ENCODE assay signal across 8 mouse cellular contexts in the genomic region with DNA sequence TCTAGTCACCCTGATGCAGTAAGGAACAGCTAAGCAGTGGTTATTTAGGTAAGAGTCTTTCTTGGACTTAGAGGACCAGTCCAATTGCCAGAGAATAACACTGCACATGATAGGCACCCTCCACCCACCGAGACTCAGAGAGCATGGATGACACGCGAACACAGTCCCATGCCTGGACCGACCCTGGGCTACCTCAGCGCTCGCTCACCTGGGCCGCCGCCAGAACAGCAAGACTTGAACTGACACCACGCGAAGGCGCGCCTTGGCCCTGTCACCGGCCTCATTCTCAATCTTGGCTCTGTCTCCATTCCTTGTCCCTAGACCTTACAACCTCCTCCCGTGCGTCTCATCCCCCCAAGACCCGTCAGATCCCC. TPM values are rescaled to one million over a fixed set of nuclear protein-coding genes. Genes with fewer than 3 reads are reported as not detected.
DNase-seq lines count a peak whose midpoint lies in the region; ATAC-seq and TF ChIP-seq lines count a peak whose summit lies in the region.

No protein-coding gene starts in this region.

- no peaks in the 10 kb centered on the region for H3K27me3 ChIP-seq in hindbrain, postnatal 0 days (ENCODE audit: insufficient read depth, low read length)

- no peak for ATAC-seq in hindbrain, postnatal 0 days

- WGBS in hindbrain, postnatal 0 days = under 1% methylated on average over 16 of the region's 16 CpGs

- DNase-seq in layer of hippocampus, adult 2 months (ENCODE audit: low spot score in 2 of 2) = no peak
- no peak for DNase-seq in layer of hippocampus, postnatal 36 days
- peak; percentile 79 for DNase-seq in cerebellum, adult 9-10 months
- DNase-seq in gastrocnemius, adult 2 months = peak; percentile 81
- DNase-seq in hindbrain, postnatal 0 days (ENCODE audit: low spot score) = peak; percentile 63
- DNase-seq in liver = peak; percentile 64
- DNase-seq in natural killer cell, adult 2 months (ENCODE audit: low spot score in 2 of 2) = peak; percentile 12 to 30
- DNase-seq in thymus, postnatal 14 days = peak; percentile 30

- TF ChIP-seq CTCF in layer of hippocampus, adult 2 months (conservative IDR thresholded peaks at IDR 0.05) = no peak
- no peak for TF ChIP-seq CTCF in gastrocnemius, adult 2 months (IDR thresholded peaks at IDR 0.05)
- TF ChIP-seq CTCF in hindbrain, postnatal 0 days (IDR thresholded peaks at IDR 0.05; ENCODE audit: low read depth) = no peak

- H3K36me3 ChIP-seq in hindbrain, postnatal 0 days (ENCODE audit: insufficient read depth, low read length) = no peaks in the 10 kb centered on the region

- intact Hi-C loops in gastrocnemius, adult 2 months (cut with DNase I) = loop anchor here (5.0 kb wide), 1 partner anchor 35 kb away; no protein-coding TSS in a partner anchor

- no peaks in the 10 kb centered on the region for H3K9me3 ChIP-seq in hindbrain, postnatal 0 days (ENCODE audit: low read length)

- peak overlapping the region; percentile 73 for H3K4me2 ChIP-seq in hindbrain, postnatal 0 days (ENCODE audit: low read depth, low read length)

- H3K27ac ChIP-seq in layer of hippocampus, adult 2 months = peak overlapping the region; percentile 91
- peak overlapping the region; percentile 91 for H3K27ac ChIP-seq in gastrocnemius, adult 2 months
- H3K27ac ChIP-seq in hindbrain, postnatal 0 days = peak overlapping the region; percentile 97

- H3K4me1 ChIP-seq in hindbrain, postnatal 0 days (ENCODE audit: insufficient read depth, low read length) = peaks cover 18% of the 10 kb centered on the region

- H3K4me3 ChIP-seq in layer of hippocampus, adult 2 months = peak overlapping the region; percentile 76
- H3K4me3 ChIP-seq in gastrocnemius, adult 2 months = peak overlapping the region; percentile 94
- peak overlapping the region; percentile 94 for H3K4me3 ChIP-seq in hindbrain, postnatal 0 days (ENCODE audit: low read length)

- peak overlapping the region; percentile 94 for H3K9ac ChIP-seq in hindbrain, postnatal 0 days (replicated peaks; ENCODE audit: low read length)

RNA-seq across cellular contexts. Expression of gene Camsap1, which starts 1.0 kb away (rescaled TPM):
- total RNA-seq in layer of hippocampus, adult 2 months (2021) = 100 to 1,000 TPM; 142 to 148 TPM
- total RNA-seq in layer of hippocampus, postnatal 36 days (2021) = 100 to 1,000 TPM; 123 to 135 TPM
- total RNA-seq in gastrocnemius, adult 2 months (2021) = 10 to 100 TPM; 43.7 to 55.7 TPM
- total RNA-seq in hindbrain, postnatal 0 days (2014; rRNA removed) = 98.7 and 106 TPM in 2 replicates
- 44.1 and 56.8 TPM in 2 replicates for polyA plus RNA-seq in hindbrain, postnatal 0 days (2015; fragmentation: Nextera tagmentation; extraction: Ambion mirVana)

RNA-seq across cellular contexts. Expression of gene Ubac1, which starts 39.5 kb away (rescaled TPM):
- 10 to 100 TPM; 52.1 to 53.0 TPM for total RNA-seq in layer of hippocampus, adult 2 months (2021)
- total RNA-seq in layer of hippocampus, postnatal 36 days (2021) = 10 to 100 TPM; 57.7 to 59.0 TPM
- 100 to 1,000 TPM; 223 to 239 TPM for total RNA-seq in gastrocnemius, adult 2 months (2021)
- 93.6 and 131 TPM in 2 replicates for total RNA-seq in hindbrain, postnatal 0 days (2014; rRNA removed)
- polyA plus RNA-seq in hindbrain, postnatal 0 days (2015; fragmentation: Nextera tagmentation; extraction: Ambion mirVana) = 148 and 150 TPM in 2 replicates

Comparison
In these comparisons a context has a peak if more than half of its experiments do, and no peak if none do; other contexts are left out.
1. DNase-seq: peak in cerebellum, adult 9-10 months (single experiment), gastrocnemius, adult 2 months (single experiment), hindbrain, postnatal 0 days (single experiment), liver (single experiment), natural killer cell, adult 2 months (2 of 2) and thymus, postnatal 14 days (single experiment); none in layer of hippocampus, adult 2 months (0 of 2) and layer of hippocampus, postnatal 36 days (0 of 2).
2. Peak in every context shown above with its lines, with median percentiles within 50 percentile points of each other: H3K27ac ChIP-seq and H3K4me3 ChIP-seq.